11 mouse cellular contexts compared by ENCODE assay signal in the genomic region with DNA sequence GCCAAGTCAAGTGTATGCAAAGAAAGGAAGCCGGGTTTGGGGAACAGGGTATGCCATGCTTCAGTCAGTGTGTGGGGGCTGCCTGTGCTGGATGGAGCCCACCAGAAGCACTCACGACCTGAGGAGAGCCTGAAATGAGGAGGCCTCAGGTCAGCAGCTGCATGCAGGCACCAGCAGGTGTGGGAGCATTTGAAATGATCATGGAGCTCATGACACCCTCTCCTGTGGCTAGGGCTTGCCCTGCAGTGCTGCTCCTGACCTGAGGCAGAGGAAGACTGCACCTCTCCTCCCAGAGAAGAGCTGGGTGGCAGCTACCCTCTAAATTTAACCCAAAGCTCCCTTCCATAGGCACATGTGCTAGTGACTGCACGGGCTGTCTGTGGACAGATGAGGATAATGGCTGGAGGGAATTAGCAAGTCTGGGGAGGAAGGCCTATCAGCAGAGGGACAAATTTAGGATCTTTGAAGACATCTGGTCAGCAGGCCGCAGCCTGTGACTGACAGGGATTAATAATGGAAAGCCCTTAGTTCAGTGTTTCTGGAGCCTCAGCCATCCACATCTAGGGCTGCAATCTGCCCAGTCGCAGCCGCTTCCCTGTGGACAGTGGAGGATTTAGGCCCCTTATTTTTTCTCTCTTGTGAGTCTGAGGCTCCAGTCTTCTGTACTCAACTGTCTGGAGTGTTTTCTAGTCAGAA.
A peak's percentile ranks its signal among the peaks of the same experiment; 100 is the strongest.
DNase-seq lines count a peak whose midpoint lies in the region; ATAC-seq and TF ChIP-seq lines count a peak whose summit lies in the region.
"Had no signal": no experiment of that assay in that cellular context is flagged by ENCODE, and none has a peak within 500 bp of the region (broad histone marks: within the 10 kb centered on the region; RNA-seq: fewer than 3 reads in every experiment).

No protein-coding gene starts in this region.

- H3K4me2 ChIP-seq in neural tube, embryonic 15.5 days = no peak overlapping the region
- H3K4me2 ChIP-seq in limb, embryonic 14.5 days (replicated peaks; ENCODE audit: low read depth, low read length, severe bottlenecking) = no peak overlapping the region
- no peak overlapping the region for H3K4me2 ChIP-seq in kidney, embryonic 14.5 days (replicated peaks; ENCODE audit: low read depth, low read length)

- no peak for TF ChIP-seq POLR2A in limb, embryonic 14.5 days (IDR thresholded peaks at IDR 0.05; ENCODE audit: borderline replicate concordance, extremely low read depth, insufficient read depth, insufficient read length)

- WGBS in neural tube, embryonic 15.5 days = 60% methylated on average over 6 of the region's 6 CpGs
- 53% methylated on average over 6 of the region's 6 CpGs for WGBS in hindbrain, embryonic 10.5 days
- WGBS in limb, embryonic 14.5 days = 44% methylated on average over 6 of the region's 6 CpGs
- WGBS in kidney, embryonic 14.5 days = 68% methylated on average over 6 of the region's 6 CpGs

- H3K4me1 ChIP-seq in neural tube, embryonic 15.5 days = peaks cover 29% of the 10 kb centered on the region
- peaks cover 71% of the 10 kb centered on the region for H3K4me1 ChIP-seq in hindbrain, embryonic 10.5 days (replicated peaks)
- 0 out of 2 replicates have a peak, but pooled peaks cover 4% of the 10 kb centered on the region for H3K4me1 ChIP-seq in limb, embryonic 14.5 days (ENCODE audit: control insufficient read depth, insufficient read depth, low read length)
- no peaks in the 10 kb centered on the region for H3K4me1 ChIP-seq in kidney, embryonic 14.5 days (ENCODE audit: control insufficient read depth, insufficient read depth, low read length)

- H3K27me3 ChIP-seq in neural tube, embryonic 15.5 days (replicated peaks) = no peaks in the 10 kb centered on the region
- 0 out of 2 replicates have a peak, but pooled peaks cover 5% of the 10 kb centered on the region for H3K27me3 ChIP-seq in hindbrain, embryonic 10.5 days (ENCODE audit: insufficient read depth, poor library complexity, severe bottlenecking)
- no peaks in the 10 kb centered on the region for H3K27me3 ChIP-seq in limb, embryonic 14.5 days (ENCODE audit: control insufficient read depth, insufficient read depth, low read length)
- H3K27me3 ChIP-seq in kidney, embryonic 14.5 days (ENCODE audit: control insufficient read depth, insufficient read depth, low read length) = no peaks in the 10 kb centered on the region

- no peak overlapping the region for H3K4me3 ChIP-seq in neural tube, embryonic 15.5 days (replicated peaks)
- H3K4me3 ChIP-seq in hindbrain, embryonic 10.5 days = no peak overlapping the region
- no peak overlapping the region for H3K4me3 ChIP-seq in limb, embryonic 14.5 days (replicated peaks; ENCODE audit: low read length)
- H3K4me3 ChIP-seq in kidney, embryonic 14.5 days (ENCODE audit: low read length) = no peak overlapping the region

- no peaks in the 10 kb centered on the region for H3K9me3 ChIP-seq in neural tube, embryonic 15.5 days (replicated peaks)
- no peaks in the 10 kb centered on the region for H3K9me3 ChIP-seq in hindbrain, embryonic 10.5 days
- H3K9me3 ChIP-seq in limb, embryonic 14.5 days (ENCODE audit: control insufficient read depth, low read length) = no peaks in the 10 kb centered on the region
- H3K9me3 ChIP-seq in kidney, embryonic 14.5 days (ENCODE audit: control insufficient read depth, low read length) = no peaks in the 10 kb centered on the region

- no peaks in the 10 kb centered on the region for H3K36me3 ChIP-seq in neural tube, embryonic 15.5 days
- H3K36me3 ChIP-seq in hindbrain, embryonic 10.5 days = no peaks in the 10 kb centered on the region
- no peaks in the 10 kb centered on the region; the same call in 1 of the 2 replicates for H3K36me3 ChIP-seq in limb, embryonic 14.5 days (ENCODE audit: control insufficient read depth, insufficient read depth, low read length)
- no peaks in the 10 kb centered on the region for H3K36me3 ChIP-seq in kidney, embryonic 14.5 days (ENCODE audit: control insufficient read depth, insufficient read depth, low read length)

- peak; percentile 32 for DNase-seq in neural tube, embryonic 10.5 days (ENCODE audit: extremely low spot score, low spot score)
- DNase-seq in hindbrain, embryonic 10.5 days (ENCODE audit: low spot score) = peak; percentile 40
- no peak for DNase-seq in limb, embryonic 14.5 days (ENCODE audit: low spot score)
- no peak for DNase-seq in urinary bladder, postnatal 36 days (ENCODE audit: low spot score in 2 of 2)
- no peak for DNase-seq in adrenal gland, adult 8-10 months
- DNase-seq: adrenal gland, postnatal 10 days; kidney, postnatal 25 days; lung, postnatal 36 days; right cerebral cortex, postnatal 14 days had no signal

- no peak for ATAC-seq in neural tube, embryonic 15.5 days (ENCODE audit: low FRiP score)
- ATAC-seq in limb, embryonic 14.5 days (ENCODE audit: low FRiP score, low read depth) = 0 out of 2 replicates have a peak, but pooled peaks have one; percentile 14
- no peak for ATAC-seq in kidney, embryonic 14.5 days (ENCODE audit: low FRiP score, low TSS enrichment)

- H3K27ac ChIP-seq in neural tube, embryonic 15.5 days (replicated peaks) = no peak overlapping the region
- peak overlapping the region; percentile 85 for H3K27ac ChIP-seq in hindbrain, embryonic 10.5 days
- no peak overlapping the region for H3K27ac ChIP-seq in limb, embryonic 14.5 days (replicated peaks; ENCODE audit: low read depth, low read length)
- no peak overlapping the region for H3K27ac ChIP-seq in kidney, embryonic 14.5 days (ENCODE audit: low read depth, low read length)

- no peak overlapping the region for H3K9ac ChIP-seq in neural tube, embryonic 15.5 days (replicated peaks)
- H3K9ac ChIP-seq in limb, embryonic 14.5 days (ENCODE audit: low read depth, low read length, severe bottlenecking) = no peak overlapping the region
- no peak overlapping the region for H3K9ac ChIP-seq in kidney, embryonic 14.5 days (ENCODE audit: low read depth, low read length)

Comparison
In these comparisons a context has a peak if more than half of its experiments do, and no peak if none do; other contexts are left out.
1. DNase-seq: peak in neural tube, embryonic 10.5 days (single experiment) and hindbrain, embryonic 10.5 days (single experiment); none in limb, embryonic 14.5 days (single experiment), urinary bladder, postnatal 36 days (0 of 2) and adrenal gland, adult 8-10 months (single experiment).